Mouse (Mus musculus): ENCODE data around the gene Zbtb40. TPM values are rescaled to one million over a fixed set of nuclear protein-coding genes. Genes with fewer than 3 reads are reported as not detected.

Zbtb40 gene
- total RNA-seq, 2 experiments from 2014 or later: 8.4 to 11.3 TPM

GRCm38 (mm10) chr4:137038501-137038900, 10.1 kb downstream of the Zbtb40 start:
- intact Hi-C loops (cut with DNase I): no loop called here
- DNase-seq (ENCODE audit: low spot score in 2 of 2): no peak

- intact Hi-C loops (cut with DNase I): no loop called here
- no peak for DNase-seq (ENCODE audit: low spot score in 2 of 2)
Measured at GRCm38 (mm10) chr4:137038096-137038495, 10.5 kb downstream of the Zbtb40 start.

- DNase-seq (ENCODE audit: low spot score in 2 of 2): no peak
- intact Hi-C loops (cut with DNase I): no loop called here
Measured at GRCm38 (mm10) chr4:137033115-137033887, 15.3 kb downstream of the Zbtb40 start.

GRCm38 (mm10) chr4:137032456-137032855, 16.1 kb downstream of the Zbtb40 start:
- intact Hi-C loops (cut with DNase I): no loop called here
- DNase-seq (ENCODE audit: low spot score in 2 of 2): no peak

GRCm38 (mm10) chr4:137031319-137031718, 17.3 kb downstream of the Zbtb40 start:
- DNase-seq (ENCODE audit: low spot score in 2 of 2): no peak
- intact Hi-C loops (cut with DNase I): no loop called here

GRCm38 (mm10) chr4:137029348-137029747, 19.3 kb downstream of the Zbtb40 start:
- intact Hi-C loops (cut with DNase I): no loop called here
- DNase-seq (ENCODE audit: low spot score in 2 of 2): no peak

- no peak for DNase-seq (ENCODE audit: low spot score in 2 of 2)
- intact Hi-C loops (cut with DNase I): no loop called here
Measured at GRCm38 (mm10) chr4:137027051-137027450, 21.6 kb downstream of the Zbtb40 start.

- intact Hi-C loops (cut with DNase I): no loop called here
- DNase-seq (ENCODE audit: low spot score in 2 of 2): no peak
Measured at GRCm38 (mm10) chr4:137025570-137025969, 23.0 kb downstream of the Zbtb40 start.

GRCm38 (mm10) chr4:137025133-137025532, 23.5 kb downstream of the Zbtb40 start:
- intact Hi-C loops (cut with DNase I): no loop called here
- DNase-seq (ENCODE audit: low spot score in 2 of 2): no peak

GRCm38 (mm10) chr4:137020065-137020464, 28.5 kb downstream of the Zbtb40 start:
- no peak for DNase-seq (ENCODE audit: low spot score in 2 of 2)
- intact Hi-C loops (cut with DNase I): no loop called here

GRCm38 (mm10) chr4:137015934-137016333, 32.7 kb downstream of the Zbtb40 start:
- intact Hi-C loops (cut with DNase I): no loop called here
- DNase-seq (ENCODE audit: low spot score in 2 of 2): no peak

- DNase-seq (ENCODE audit: low spot score in 2 of 2): no peak
- intact Hi-C loops (cut with DNase I): no loop called here
Measured at GRCm38 (mm10) chr4:137015476-137015856, 33.1 kb downstream of the Zbtb40 start.

GRCm38 (mm10) chr4:137014654-137015475, 33.7 kb downstream of the Zbtb40 start:
- DNase-seq (ENCODE audit: low spot score in 2 of 2): no peak
- intact Hi-C loops (cut with DNase I): no loop called here

- DNase-seq (ENCODE audit: low spot score in 2 of 2): no peak
- intact Hi-C loops (cut with DNase I): no loop called here
Measured at GRCm38 (mm10) chr4:137014124-137014523, 34.5 kb downstream of the Zbtb40 start.

GRCm38 (mm10) chr4:137006966-137007365, 41.6 kb downstream of the Zbtb40 start:
- intact Hi-C loops (cut with DNase I): no loop called here
- DNase-seq (ENCODE audit: low spot score in 2 of 2): no peak

GRCm38 (mm10) chr4:137001825-137002224, 46.8 kb downstream of the Zbtb40 start:
- intact Hi-C loops (cut with DNase I): no loop called here
- no peak for DNase-seq (ENCODE audit: low spot score in 2 of 2)

- no peak for DNase-seq (ENCODE audit: low spot score in 2 of 2)
- intact Hi-C loops (cut with DNase I): no loop called here
Measured at GRCm38 (mm10) chr4:137001020-137001419, 47.6 kb downstream of the Zbtb40 start.

GRCm38 (mm10) chr4:136998371-136998770, 50.2 kb downstream of the Zbtb40 start:
- DNase-seq (ENCODE audit: low spot score in 2 of 2): no peak
- intact Hi-C loops (cut with DNase I): no loop called here

- intact Hi-C loops (cut with DNase I): no loop called here
- DNase-seq (ENCODE audit: low spot score in 2 of 2): peak in 1 of 2 experiments; percentile 9
Measured at GRCm38 (mm10) chr4:136997723-136998345, 50.8 kb downstream of the Zbtb40 start.

- intact Hi-C loops (cut with DNase I): no loop called here
- no peak for DNase-seq (ENCODE audit: low spot score in 2 of 2)
Measured at GRCm38 (mm10) chr4:136996933-136997332, 51.7 kb downstream of the Zbtb40 start.

All from left cerebral cortex, postnatal 14 days (tissue).